Mouse (Mus musculus) granulocyte monocyte progenitor cell, adult 5-6 weeks (primary cell): ENCODE data around the gene Acadsb. TPM values are rescaled to one million over a fixed set of nuclear protein-coding genes. Genes with fewer than 3 reads are reported as not detected.

ENCODE experiments used
- ATAC-seq: replicated peaks from 2 replicates; pipeline ENCODE4 v1.8.0; 2016; ENCODE audit warnings: mild to moderate bottlenecking, moderate TSS enrichment, inconsistent platforms; ENCODE audit not compliant: poor library complexity, severe bottlenecking
- total RNA-seq, 2 experiments: library from RNA; stranded (forward) in 1 of 2; stranded (reverse) in 1 of 2; fragments of 200-712, 200-1000 nt in 1 of 2; fragments of >200 nt in 1 of 2; fragmentation: Nextera tagmentation in 1 of 2; gene quantifications; 2 replicates each; pipeline ENCODE4 v1.2.3; 2014 to 2017

The Acadsb gene
- total RNA-seq, 2 experiments from 2014 or later: 35.0 to 69.5 TPM

- ATAC-seq: no peak
Measured at GRCm38 (mm10) chr7:131456714-131457113, 46.3 kb downstream of the Acadsb start.

GRCm38 (mm10) chr7:131465117-131465601 is 54.8 kb downstream of the Acadsb start:
- no peak for ATAC-seq

DNA sequence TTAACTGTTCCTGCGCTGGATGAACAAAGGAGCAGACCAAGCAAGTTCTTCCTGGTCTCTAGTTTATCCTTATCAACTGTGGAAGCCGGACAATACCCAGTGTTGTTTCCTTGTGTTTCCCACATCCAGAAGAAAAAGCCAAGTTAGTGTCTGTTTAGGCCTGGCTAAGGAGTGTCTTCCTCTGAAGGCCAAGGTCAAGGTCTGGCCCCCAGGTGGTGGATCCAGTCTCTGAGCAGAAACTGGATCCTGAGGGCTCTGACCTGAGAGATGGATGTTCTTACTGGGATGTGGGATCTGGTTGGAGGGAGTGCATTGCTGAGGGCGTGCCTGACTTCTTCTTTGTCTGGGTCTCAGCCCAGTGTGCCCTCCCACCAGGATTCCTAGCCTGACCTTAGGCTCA is 55.3 kb downstream of the Acadsb start:
- no peak for ATAC-seq

- no peak for ATAC-seq
Measured at GRCm38 (mm10) chr7:131467312-131467711, 56.9 kb downstream of the Acadsb start.

DNA sequence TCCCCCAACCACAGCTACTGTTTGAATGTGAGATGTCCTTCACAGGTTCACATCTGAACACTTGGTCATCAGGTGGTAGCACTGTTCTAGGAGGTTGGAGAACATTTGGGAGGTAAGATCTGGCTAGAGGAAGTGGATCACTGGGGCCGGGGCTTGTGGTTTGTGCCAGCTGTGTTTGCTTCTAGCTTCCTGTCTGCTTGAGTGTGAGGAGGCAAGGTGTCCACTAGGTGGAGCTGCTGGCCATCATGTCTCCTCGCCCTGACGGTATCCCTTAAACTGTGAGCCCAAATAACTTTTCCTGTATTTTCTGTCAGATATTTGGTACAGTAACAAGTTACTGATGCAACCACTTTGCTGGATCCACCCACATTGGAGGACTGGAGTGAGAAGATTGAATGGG is 59.1 kb downstream of the Acadsb start:
- peak; percentile 88 for ATAC-seq

DNA sequence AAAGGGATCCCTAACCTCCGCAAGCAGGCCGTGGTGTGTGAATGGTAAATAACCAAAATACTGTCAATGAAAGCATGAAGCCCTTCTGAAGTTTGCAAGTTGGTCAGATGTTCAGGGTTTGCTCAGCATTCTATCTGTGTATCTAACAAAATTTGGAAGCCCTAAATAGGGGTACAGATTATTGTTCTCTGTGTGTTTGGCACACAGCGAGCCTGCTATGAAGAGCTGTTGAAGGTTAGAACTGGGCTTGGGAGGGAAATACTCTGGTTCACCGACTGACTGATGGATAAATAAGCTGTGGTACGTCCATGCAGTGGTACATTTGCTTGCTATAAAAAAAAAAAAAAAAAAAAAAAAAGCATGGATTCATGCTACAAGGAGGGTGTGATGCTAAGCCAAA is 61.1 kb downstream of the Acadsb start:
- no peak for ATAC-seq

- no peak for ATAC-seq
Measured at GRCm38 (mm10) chr7:131477140-131477539, 66.7 kb downstream of the Acadsb start.

- no peak for ATAC-seq
Measured at GRCm38 (mm10) chr7:131478403-131478802, 68.0 kb downstream of the Acadsb start.

Other genes with a start within 250 kb of the Acadsb start
- not detected in 2 replicates for gene 5430419D17Rik, start 236.2 kb upstream of the Acadsb start, total RNA-seq (2014; fragmentation: Nextera tagmentation)
- not detected in 2 replicates for gene 5430419D17Rik, start 236.2 kb upstream of the Acadsb start, total RNA-seq (2017)
- not detected in 2 replicates for gene Cuzd1, start 88.3 kb upstream of the Acadsb start, total RNA-seq (2014; fragmentation: Nextera tagmentation)
- not detected in 2 replicates for gene Cuzd1, start 88.3 kb upstream of the Acadsb start, total RNA-seq (2017)
- not detected in 2 replicates for gene Fam24b, start 81.1 kb upstream of the Acadsb start, total RNA-seq (2014; fragmentation: Nextera tagmentation)
- gene Fam24b, start 81.1 kb upstream of the Acadsb start, total RNA-seq (2017): not detected in 2 replicates
- not detected in 2 replicates for gene Fam24a, start 76.7 kb upstream of the Acadsb start, total RNA-seq (2014; fragmentation: Nextera tagmentation)
- gene Fam24a, start 76.7 kb upstream of the Acadsb start, total RNA-seq (2017): not detected in 2 replicates
- gene 2310057M21Rik, start 47.8 kb upstream of the Acadsb start, total RNA-seq (2014; fragmentation: Nextera tagmentation): 8.5 and 9.2 TPM in 2 replicates
- gene 2310057M21Rik, start 47.8 kb upstream of the Acadsb start, total RNA-seq (2017): 4.4 and 6.2 TPM in 2 replicates
- 13.4 and 20.3 TPM in 2 replicates for gene Pstk, start 39.5 kb upstream of the Acadsb start, total RNA-seq (2014; fragmentation: Nextera tagmentation)
- 23.1 and 25.4 TPM in 2 replicates for gene Pstk, start 39.5 kb upstream of the Acadsb start, total RNA-seq (2017)
- gene Ikzf5, start 80 bp upstream of the Acadsb start, total RNA-seq (2014; fragmentation: Nextera tagmentation): 17.9 and 23.4 TPM in 2 replicates
- 24.5 and 33.0 TPM in 2 replicates for gene Ikzf5, start 80 bp upstream of the Acadsb start, total RNA-seq (2017)
- not detected in 2 replicates for gene Hmx3, start 132.3 kb downstream of the Acadsb start, total RNA-seq (2014; fragmentation: Nextera tagmentation)
- not detected in 2 replicates for gene Hmx3, start 132.3 kb downstream of the Acadsb start, total RNA-seq (2017)
- gene Hmx2, start 138.2 kb downstream of the Acadsb start, total RNA-seq (2014; fragmentation: Nextera tagmentation): not detected in 2 replicates
- gene Hmx2, start 138.2 kb downstream of the Acadsb start, total RNA-seq (2017): not detected in 2 replicates
- gene Bub3, start 149.6 kb downstream of the Acadsb start, total RNA-seq (2014; fragmentation: Nextera tagmentation): 67.7 and 85.7 TPM in 2 replicates
- gene Bub3, start 149.6 kb downstream of the Acadsb start, total RNA-seq (2017): 94.4 and 106 TPM in 2 replicates